Mouse (Mus musculus) olfactory bulb, adult 2 months (tissue): ENCODE data around the gene Inpp5a. TPM values are rescaled to one million over a fixed set of nuclear protein-coding genes. Genes with fewer than 3 reads are reported as not detected.

Experiments used
- H3K27ac ChIP-seq: fragments of 200-500 bp; 2 replicates; pipeline ENCODE4 v1.5.1; 2012; ENCODE audit warnings: low read depth, low read length; ENCODE audit not compliant: insufficient read depth
- H3K4me1 ChIP-seq: fragments of 200-500 bp; 2 replicates; pipeline ENCODE4 v1.6.1; 2012; ENCODE audit warnings: low read length; ENCODE audit not compliant: control insufficient read depth, insufficient read depth
- H3K4me3 ChIP-seq: fragments of 200-500 bp; 2 replicates; pipeline ENCODE4 v1.5.1; 2012; ENCODE audit warnings: mild to moderate bottlenecking, low read depth, low read length, moderate library complexity; ENCODE audit not compliant: insufficient read depth
- CTCF ChIP-seq: fragments of 200-500 bp; IDR thresholded peaks from 2 replicates; pipeline ENCODE4 v1.5.1; 2012; ENCODE audit warnings: low read depth, mild to moderate bottlenecking, low read length, moderate library complexity; ENCODE audit not compliant: insufficient read depth
- POLR2A ChIP-seq: fragments of 200-500 bp; IDR thresholded peaks from 2 replicates; pipeline ENCODE4 v1.6.1; 2012; ENCODE audit warnings: mild to moderate bottlenecking, low read depth, low read length, moderate library complexity; ENCODE audit not compliant: insufficient read depth
- WGBS: fragments of 180-500 bp; shearing (Covaris S2); methylation state at CpG from one replicate; pipeline ENCODE4 v1.1.7; 2018; 5-methylcytosine and 5-hydroxymethylcytosine counted together
- polyA plus RNA-seq: library from polyadenylated mRNA; stranded (reverse); fragments of >200 nt; gene quantifications from 2 replicates; pipeline ENCODE4 v1.2.4, GENCODE M21; 2012; ENCODE audit warnings: low replicate concordance; ENCODE audit not compliant: missing spikeins, insufficient read depth, insufficient read length

Gene Inpp5a
- polyA plus RNA-seq, 1 experiment, result not detected

DNA sequence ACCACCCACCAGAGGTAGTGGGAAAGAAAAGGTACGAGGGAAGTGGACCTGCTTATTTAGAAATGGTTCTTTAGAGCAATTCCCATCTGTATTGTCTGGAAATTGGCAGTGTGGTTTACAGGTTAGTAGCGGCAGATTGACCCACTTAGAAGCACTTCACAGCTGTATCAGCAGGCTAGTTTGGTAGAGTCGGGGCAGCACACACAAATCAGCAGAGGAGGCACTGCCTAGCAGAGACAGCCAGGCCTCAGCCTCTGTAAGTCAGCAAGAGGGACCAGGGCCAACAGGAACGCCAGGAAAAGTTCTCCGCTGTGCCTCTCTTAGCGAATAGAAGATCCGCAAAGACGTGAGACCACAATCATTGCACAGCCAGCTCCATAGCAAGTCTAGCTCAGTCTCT lies 56.7 kb downstream of the Inpp5a start:
- WGBS, result 66% methylated on average over 8 of the region's 8 CpGs
- H3K4me3 ChIP-seq, result no peak overlapping the region
- H3K4me1 ChIP-seq, result peaks cover 24% of the 10 kb centered on the region
- no peak for TF ChIP-seq CTCF
- TF ChIP-seq POLR2A, result no peak
- no peak overlapping the region for H3K27ac ChIP-seq

DNA sequence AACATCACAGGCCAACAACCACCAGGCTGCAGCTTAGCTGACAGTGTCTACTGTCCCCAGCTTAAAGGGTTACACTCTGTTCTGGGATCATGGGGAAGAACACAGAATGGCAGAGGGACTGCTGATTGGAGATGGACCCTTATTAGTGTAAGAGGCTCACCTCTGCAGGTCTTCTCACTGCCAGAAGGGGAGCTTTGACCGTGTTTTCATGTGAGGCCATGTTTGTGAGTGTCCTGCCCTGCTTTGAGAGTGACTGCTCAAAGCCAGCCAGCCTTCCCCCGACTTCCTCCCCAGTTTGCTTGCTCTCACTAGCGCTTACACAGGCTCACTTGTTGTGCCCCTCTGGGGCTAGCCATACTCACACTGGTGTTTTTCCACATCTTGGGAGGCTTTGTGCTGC lies 58.5 kb downstream of the Inpp5a start:
- no peak for TF ChIP-seq POLR2A
- H3K4me1 ChIP-seq, result peaks cover 17% of the 10 kb centered on the region
- H3K4me3 ChIP-seq, result no peak overlapping the region
- no peak overlapping the region for H3K27ac ChIP-seq
- WGBS, result 84% methylated on average over 3 of the region's 3 CpGs

DNA sequence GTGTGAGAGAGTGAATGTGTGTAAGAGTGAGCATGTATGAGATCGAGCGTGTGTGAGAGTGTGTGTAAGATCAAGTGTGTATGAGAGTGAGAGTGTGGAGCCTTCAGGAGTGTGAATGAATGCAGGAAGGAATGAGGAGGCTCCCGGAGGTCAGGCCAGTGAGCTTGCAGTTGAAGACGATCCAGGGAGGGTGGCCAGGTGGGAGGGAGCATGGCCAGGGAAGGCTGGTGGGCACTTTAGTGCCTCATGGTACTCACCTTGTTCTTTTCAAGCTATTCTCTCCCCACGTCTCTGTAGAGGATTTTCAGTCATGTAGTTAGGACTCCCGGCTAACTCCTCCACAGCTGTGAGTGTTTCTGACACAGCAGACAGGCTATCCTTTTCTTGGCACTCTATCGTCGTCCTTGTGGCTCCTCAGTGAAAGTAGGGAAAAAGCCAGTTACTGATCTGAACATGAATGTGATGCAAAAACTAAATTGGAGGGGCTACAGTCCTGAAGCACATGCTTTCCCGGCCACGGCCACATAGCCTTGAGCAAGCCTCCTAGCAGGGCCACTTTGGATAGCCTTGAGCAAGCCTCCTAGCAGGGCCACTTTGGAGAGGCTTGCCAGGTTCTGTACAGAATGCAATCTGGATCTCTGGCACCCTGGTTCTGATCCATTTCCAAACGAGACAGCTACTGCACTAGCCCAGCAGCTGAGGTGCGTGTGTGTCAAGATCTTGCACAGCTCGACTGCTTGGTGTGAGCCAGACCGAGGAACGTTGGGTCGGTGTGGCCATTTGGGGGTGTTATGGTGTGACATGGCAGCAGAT lies 61.5 kb downstream of the Inpp5a start:
- WGBS, result 66% methylated on average over 16 of the region's 16 CpGs
- TF ChIP-seq CTCF (no peak), POLR2A (no peak)
- H3K4me3 ChIP-seq, result no peak overlapping the region
- peaks cover 19% of the 10 kb centered on the region for H3K4me1 ChIP-seq
- no peak overlapping the region for H3K27ac ChIP-seq

DNA sequence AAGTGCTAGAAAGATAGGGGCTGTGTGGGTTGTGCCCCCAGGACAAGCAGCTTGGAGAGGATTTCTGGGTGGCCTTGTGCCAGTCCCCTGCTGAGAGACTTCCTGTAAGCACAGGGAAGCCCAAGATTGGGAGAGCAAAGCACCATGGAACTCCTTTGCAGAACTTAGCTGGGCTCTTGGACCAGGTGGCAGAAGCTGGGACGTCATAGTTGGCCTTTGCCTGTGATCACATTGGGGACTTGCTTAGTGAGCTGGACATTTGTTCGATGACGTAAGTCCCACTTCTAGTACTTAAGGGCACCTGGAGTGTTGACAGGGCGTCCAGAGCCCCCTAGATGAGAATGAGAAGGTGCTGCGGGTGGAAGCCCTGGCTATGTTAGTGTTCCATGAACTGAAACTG lies 62.8 kb downstream of the Inpp5a start:
- Histone ChIP-seq H3K4me1 (peaks cover 23% of the 10 kb centered on the region), H3K27ac (no peak overlapping the region)

DNA sequence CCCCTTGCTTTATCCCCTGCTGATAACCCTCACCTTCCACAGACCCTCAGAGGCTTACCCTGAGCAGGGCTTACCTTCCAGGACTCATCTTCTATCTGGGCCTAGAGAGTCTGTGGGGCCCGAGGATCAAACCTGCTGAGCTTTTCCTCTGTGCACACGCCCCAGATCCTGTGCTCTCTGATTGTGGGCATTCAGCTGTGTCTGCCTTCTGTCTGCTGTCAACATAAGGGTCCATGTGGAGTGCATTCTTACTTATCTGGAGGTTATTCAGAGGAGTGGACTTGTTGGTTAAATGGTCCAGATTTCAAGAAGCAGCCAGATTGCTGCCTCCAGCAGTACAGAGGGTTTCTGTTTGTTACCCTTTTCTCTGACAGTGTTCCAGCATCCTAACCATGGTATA lies 63.3 kb downstream of the Inpp5a start:
- Histone ChIP-seq H3K4me1 (peaks cover 24% of the 10 kb centered on the region), H3K27ac (no peak overlapping the region), H3K4me3 (no peak overlapping the region)
- whole genome bisulfite sequencing, result 91% methylated on average over 2 of the region's 2 CpGs
- no peak for TF ChIP-seq POLR2A
- TF ChIP-seq CTCF, result no peak

More for the DNA sequence above, 62.8 kb downstream of the Inpp5a start:
- TF ChIP-seq POLR2A, result no peak
- TF ChIP-seq CTCF, result no peak
- 92% methylated on average over 5 of the region's 5 CpGs for WGBS
- H3K4me3 ChIP-seq, result no peak overlapping the region

DNA sequence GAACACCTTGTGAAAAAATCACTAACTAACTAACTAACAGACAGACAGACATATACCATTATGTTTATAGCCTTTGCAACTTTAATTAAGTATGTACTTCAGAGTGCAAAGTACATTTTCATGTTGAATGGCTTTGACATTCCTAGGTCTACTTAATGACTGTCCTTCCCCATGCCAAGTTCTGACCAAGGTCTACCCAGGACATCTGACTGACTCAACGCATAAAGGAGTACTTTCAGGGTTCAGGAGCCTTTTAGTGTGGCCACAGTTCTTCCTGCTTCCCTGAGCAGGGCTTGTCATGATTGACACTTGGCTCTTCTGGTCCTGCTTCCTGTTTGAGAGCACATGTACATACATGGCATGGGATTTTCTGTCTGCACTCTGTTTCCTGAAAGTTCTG lies 64.3 kb downstream of the Inpp5a start:
- 86% methylated on average over 1 of the region's 1 CpGs for WGBS
- no peak overlapping the region for H3K27ac ChIP-seq
- H3K4me1 ChIP-seq, result peaks cover 26% of the 10 kb centered on the region
- no peak overlapping the region for H3K4me3 ChIP-seq
- TF ChIP-seq POLR2A (no peak), CTCF (no peak)

DNA sequence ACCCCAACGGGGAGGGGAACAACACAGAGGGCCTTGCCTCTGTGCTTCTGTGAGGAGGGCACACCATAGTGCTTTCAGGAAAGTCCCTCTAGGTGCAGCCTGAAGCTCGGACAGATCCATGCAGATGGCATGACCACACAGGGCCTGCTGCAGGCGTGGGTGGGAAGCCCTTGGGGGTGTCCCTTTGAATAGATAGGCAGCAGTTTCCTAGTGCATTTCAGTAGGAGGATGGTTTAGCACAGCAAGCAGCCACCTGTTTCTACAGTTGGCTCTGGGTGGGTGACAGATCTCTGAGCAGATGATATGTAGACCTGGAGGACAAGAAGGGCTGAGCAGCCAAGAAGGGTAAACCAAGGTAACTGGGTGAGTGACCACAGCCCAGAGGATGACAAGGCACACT lies 65.4 kb downstream of the Inpp5a start:
- no peak overlapping the region for H3K27ac ChIP-seq
- TF ChIP-seq POLR2A (no peak), CTCF (no peak)
- H3K4me1 ChIP-seq, result peaks cover 26% of the 10 kb centered on the region
- no peak overlapping the region for H3K4me3 ChIP-seq
- WGBS, result 83% methylated on average over 3 of the region's 3 CpGs

DNA sequence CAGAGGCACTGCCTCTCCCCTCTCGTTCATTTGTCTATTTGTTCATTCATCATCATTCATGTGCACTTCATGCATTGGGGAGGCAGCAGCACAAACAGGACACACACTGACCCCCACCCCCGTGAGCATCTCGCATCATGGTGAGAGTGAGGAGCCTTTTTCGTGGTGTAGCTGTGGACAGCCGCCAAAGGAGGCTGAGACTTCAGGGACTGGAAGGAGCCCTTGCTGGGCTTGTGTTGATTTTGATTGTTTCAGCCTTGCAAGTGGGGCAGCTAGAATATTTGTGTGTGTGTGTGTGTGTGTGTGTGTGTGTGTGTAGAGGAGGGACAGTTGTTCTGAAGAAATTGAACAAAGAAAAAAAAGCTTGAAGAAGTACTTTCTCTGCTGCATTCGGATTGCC lies 67.8 kb downstream of the Inpp5a start:
- 39% methylated on average over 6 of the region's 6 CpGs for WGBS
- TF ChIP-seq CTCF, result no peak
- TF ChIP-seq POLR2A, result no peak
- peaks cover 15% of the 10 kb centered on the region for H3K4me1 ChIP-seq
- no peak overlapping the region for H3K4me3 ChIP-seq
- no peak overlapping the region for H3K27ac ChIP-seq

DNA sequence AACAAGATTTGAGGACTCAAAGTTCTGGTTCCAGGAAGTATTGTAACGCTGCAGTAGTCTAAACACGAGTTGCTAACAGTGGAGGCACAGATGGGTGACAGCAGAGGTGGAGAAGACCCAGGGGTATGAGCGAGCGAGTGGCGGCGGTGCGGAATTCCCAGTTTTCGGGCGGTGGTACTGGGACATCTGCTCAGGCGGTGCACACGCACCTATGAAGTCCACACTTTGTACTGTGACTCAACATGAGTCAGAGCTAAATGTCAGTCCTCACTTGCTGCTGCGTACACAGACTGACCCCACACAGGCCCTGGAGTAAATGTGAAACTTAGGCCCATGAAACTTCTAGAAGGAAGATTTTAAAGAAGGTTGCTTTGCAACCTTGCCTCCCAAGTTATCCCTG lies 72.4 kb downstream of the Inpp5a start:
- Histone ChIP-seq H3K4me1 (peaks cover 16% of the 10 kb centered on the region), H3K4me3 (no peak overlapping the region), H3K27ac (no peak overlapping the region)
- TF ChIP-seq POLR2A (no peak), CTCF (no peak)
- WGBS, result 63% methylated on average over 12 of the region's 12 CpGs

DNA sequence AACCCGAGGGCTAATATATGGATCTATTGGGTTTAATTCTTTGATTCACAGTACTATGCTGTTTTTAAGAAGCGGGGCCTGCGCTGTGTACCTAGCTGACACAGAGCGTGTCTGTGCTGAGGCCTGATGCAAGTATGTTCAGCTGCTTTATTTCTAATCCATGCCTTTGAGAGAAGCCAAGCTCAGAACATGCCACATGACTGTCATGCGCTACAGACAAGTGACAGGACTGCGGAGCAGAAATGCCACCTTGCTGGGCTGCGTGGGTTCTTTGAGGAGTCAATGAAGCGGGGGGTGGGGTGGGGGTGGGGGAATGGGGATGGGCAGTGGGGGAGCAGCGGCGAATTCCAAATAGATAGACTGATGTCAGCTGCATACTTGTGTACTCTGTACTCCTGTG lies 73.2 kb downstream of the Inpp5a start:
- TF ChIP-seq POLR2A (no peak), CTCF (no peak)
- 93% methylated on average over 10 of the region's 10 CpGs for WGBS
- Histone ChIP-seq H3K4me3 (no peak overlapping the region), H3K4me1 (peaks cover 20% of the 10 kb centered on the region), H3K27ac (no peak overlapping the region)
